Mouse (Mus musculus): Measurements from ENCODE around the gene Rpl7l1. TPM values are rescaled to one million over a fixed set of nuclear protein-coding genes. Genes with fewer than 3 reads are reported as not detected.
"Not testable (repeated sequence)": the region's sequence is repeated elsewhere in the genome, so short reads cannot be mapped to it uniquely, and the experiment has no call there.

Rpl7l1 gene
- polyA plus RNA-seq, 1 experiment from 2014 or later: 145 TPM

- H3K9ac ChIP-seq: no peak overlapping the region
- peaks cover 31% of the 10 kb centered on the region for H3K36me3 ChIP-seq
- no peaks in the 10 kb centered on the region for H3K4me1 ChIP-seq
- no peak overlapping the region for H3K27ac ChIP-seq
- H3K27me3 ChIP-seq (replicated peaks): no peaks in the 10 kb centered on the region
- H3K9me3 ChIP-seq: no peaks in the 10 kb centered on the region
- no peak overlapping the region for H3K4me3 ChIP-seq (replicated peaks)
- H3K4me2 ChIP-seq: no peak overlapping the region
- ATAC-seq (ENCODE audit: insufficient read depth, low FRiP score, low read depth): no peak
- 88% methylated on average over 6 of the region's 6 CpGs for WGBS
Measured at GRCm38 (mm10) chr17:46809131-46809830, 26.8 kb upstream of the Rpl7l1 start.

DNA sequence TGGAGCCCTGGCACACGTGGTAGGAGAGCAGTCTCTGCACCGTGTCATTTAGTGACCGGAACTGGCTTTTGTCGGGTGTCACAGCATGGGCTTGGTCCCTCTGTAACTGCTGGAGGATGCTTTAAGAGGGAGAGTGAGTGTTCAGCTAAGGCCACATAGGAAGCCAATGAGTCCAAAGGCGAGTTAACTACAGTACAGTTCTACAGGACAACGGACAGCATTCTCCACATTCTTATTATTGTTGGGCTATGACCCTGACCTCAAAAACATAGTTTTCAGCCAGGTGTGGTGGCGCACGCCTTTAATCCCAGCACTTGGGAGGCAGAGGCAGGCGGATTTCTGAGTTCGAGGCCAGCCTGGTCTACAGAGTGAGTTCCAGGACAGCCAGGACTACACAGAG lies 25.9 kb upstream of the Rpl7l1 start:
- no peak overlapping the region for H3K4me3 ChIP-seq (replicated peaks)
- peaks cover 31% of the 10 kb centered on the region for H3K36me3 ChIP-seq
- ATAC-seq (ENCODE audit: insufficient read depth, low FRiP score, low read depth): no peak
- H3K27ac ChIP-seq: no peak overlapping the region
- H3K4me1 ChIP-seq: no peaks in the 10 kb centered on the region
- H3K4me2 ChIP-seq: no peak overlapping the region
- no peak overlapping the region for H3K9ac ChIP-seq
- H3K27me3 ChIP-seq (replicated peaks): no peaks in the 10 kb centered on the region
- no peaks in the 10 kb centered on the region for H3K9me3 ChIP-seq
- WGBS: 92% methylated on average over 10 of the region's 10 CpGs

GRCm38 (mm10) chr17:46801761-46802160 lies 19.3 kb upstream of the Rpl7l1 start:
- no peak for ATAC-seq (ENCODE audit: insufficient read depth, low FRiP score, low read depth)
- 83% methylated on average over 6 of the region's 6 CpGs for WGBS
- Histone ChIP-seq H3K9me3 (no peaks in the 10 kb centered on the region), H3K4me3 (replicated peaks) (no peak overlapping the region), H3K4me2 (no peak overlapping the region), H3K27me3 (replicated peaks) (no peaks in the 10 kb centered on the region), H3K4me1 (no peaks in the 10 kb centered on the region), H3K27ac (no peak overlapping the region), H3K36me3 (peaks cover 21% of the 10 kb centered on the region), H3K9ac (no peak overlapping the region)

GRCm38 (mm10) chr17:46799680-46800079 lies 17.2 kb upstream of the Rpl7l1 start:
- Histone ChIP-seq H3K9ac (no peak overlapping the region), H3K4me3 (replicated peaks) (no peak overlapping the region), H3K4me2 (no peak overlapping the region), H3K9me3 (no peaks in the 10 kb centered on the region), H3K27me3 (replicated peaks) (no peaks in the 10 kb centered on the region), H3K4me1 (no peaks in the 10 kb centered on the region), H3K36me3 (peaks cover 14% of the 10 kb centered on the region; the same call in 1 of the 2 replicates), H3K27ac (no peak overlapping the region)
- WGBS: 73% methylated on average over 10 of the region's 10 CpGs
- no peak for ATAC-seq (ENCODE audit: insufficient read depth, low FRiP score, low read depth)

DNA sequence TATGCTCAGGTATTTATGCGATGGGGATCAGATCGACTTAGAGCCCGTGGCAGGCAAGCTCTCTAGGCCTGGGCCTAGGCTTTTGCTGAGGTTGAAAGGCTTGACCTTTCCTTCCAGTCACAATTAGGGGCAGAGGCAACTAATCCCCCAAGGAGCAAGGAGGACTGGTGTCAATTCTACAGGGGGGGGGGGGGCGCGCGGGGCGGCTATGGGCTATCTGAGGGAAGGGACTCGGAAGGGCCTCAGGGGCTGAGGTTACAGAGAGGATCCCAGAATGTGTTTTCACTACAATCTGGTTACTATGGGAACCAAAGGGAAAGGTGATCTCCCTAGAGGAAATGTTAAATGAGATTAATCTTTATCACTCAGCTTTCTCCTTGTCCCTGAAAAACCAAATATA lies 14.9 kb upstream of the Rpl7l1 start:
- no peaks in the 10 kb centered on the region for H3K4me1 ChIP-seq
- no peaks in the 10 kb centered on the region for H3K9me3 ChIP-seq
- H3K9ac ChIP-seq: no peak overlapping the region
- WGBS: 42% methylated on average over 8 of the region's 8 CpGs
- ATAC-seq (ENCODE audit: insufficient read depth, low FRiP score, low read depth): no peak
- no peak overlapping the region for H3K4me2 ChIP-seq
- H3K27me3 ChIP-seq (replicated peaks): no peaks in the 10 kb centered on the region
- H3K36me3 ChIP-seq: peaks cover 14% of the 10 kb centered on the region; the same call in 1 of the 2 replicates
- H3K4me3 ChIP-seq (replicated peaks): no peak overlapping the region
- no peak overlapping the region for H3K27ac ChIP-seq

GRCm38 (mm10) chr17:46796743-46797142 lies 14.3 kb upstream of the Rpl7l1 start:
- Histone ChIP-seq H3K4me3 (replicated peaks) (no peak overlapping the region), H3K9ac (no peak overlapping the region), H3K27me3 (replicated peaks) (no peaks in the 10 kb centered on the region), H3K4me1 (no peaks in the 10 kb centered on the region), H3K36me3 (peaks cover 14% of the 10 kb centered on the region; the same call in 1 of the 2 replicates), H3K27ac (no peak overlapping the region), H3K4me2 (no peak overlapping the region), H3K9me3 (no peaks in the 10 kb centered on the region)
- WGBS: 85% methylated on average over 4 of the region's 4 CpGs
- no peak for ATAC-seq (ENCODE audit: insufficient read depth, low FRiP score, low read depth)

GRCm38 (mm10) chr17:46792963-46793362 lies 10.5 kb upstream of the Rpl7l1 start:
- WGBS: 79% methylated on average over 2 of the region's 2 CpGs
- H3K9ac ChIP-seq: no peak overlapping the region
- H3K4me1 ChIP-seq: no peaks in the 10 kb centered on the region
- H3K4me3 ChIP-seq (replicated peaks): no peak overlapping the region
- H3K27ac ChIP-seq: no peak overlapping the region
- ATAC-seq (ENCODE audit: insufficient read depth, low FRiP score, low read depth): no peak
- no peak overlapping the region for H3K4me2 ChIP-seq
- H3K36me3 ChIP-seq: no peaks in the 10 kb centered on the region
- no peaks in the 10 kb centered on the region for H3K27me3 ChIP-seq (replicated peaks)
- H3K9me3 ChIP-seq: no peaks in the 10 kb centered on the region

DNA sequence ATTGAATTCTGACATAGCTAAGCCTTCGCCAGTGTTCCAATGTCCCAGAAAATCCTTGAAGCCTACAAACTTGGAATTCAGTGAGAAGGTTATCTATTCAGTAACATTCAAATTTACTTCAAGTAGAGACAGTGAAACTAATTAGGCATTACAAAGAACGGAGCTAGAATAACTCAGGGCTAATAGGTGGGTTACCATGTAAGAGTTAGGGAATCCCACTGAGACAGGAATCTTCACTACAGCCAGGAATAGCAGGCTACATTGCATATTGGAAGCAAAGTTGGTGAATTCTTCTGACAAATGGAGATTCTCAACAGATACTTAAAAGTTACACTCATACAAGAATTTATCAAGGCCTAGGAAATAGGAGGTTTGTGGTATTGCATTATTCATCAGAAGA lies 5.5 kb upstream of the Rpl7l1 start:
- H3K4me2 ChIP-seq; H3K27me3 ChIP-seq (replicated peaks); H3K4me1 ChIP-seq; H3K9ac ChIP-seq; H3K4me3 ChIP-seq (replicated peaks); ATAC-seq (ENCODE audit: insufficient read depth, low FRiP score, low read depth); H3K9me3 ChIP-seq; H3K36me3 ChIP-seq; H3K27ac ChIP-seq: not testable (repeated sequence)
- WGBS: 66% methylated on average over 2 of the region's 2 CpGs

- Histone ChIP-seq H3K9ac (no peak overlapping the region), H3K9me3 (no peaks in the 10 kb centered on the region), H3K4me2 (no peak overlapping the region), H3K27me3 (replicated peaks) (no peaks in the 10 kb centered on the region), H3K4me1 (no peaks in the 10 kb centered on the region), H3K27ac (no peak overlapping the region), H3K4me3 (replicated peaks) (no peak overlapping the region), H3K36me3 (no peaks in the 10 kb centered on the region)
- 81% methylated on average over 5 of the region's 5 CpGs for WGBS
- no peak for ATAC-seq (ENCODE audit: insufficient read depth, low FRiP score, low read depth)
Measured at GRCm38 (mm10) chr17:46786952-46787351, 4.5 kb upstream of the Rpl7l1 start.

- 79% methylated on average over 2 of the region's 2 CpGs for WGBS
- peak overlapping the region; percentile 76 for H3K4me3 ChIP-seq (replicated peaks)
- no peaks in the 10 kb centered on the region for H3K9me3 ChIP-seq
- no peaks in the 10 kb centered on the region for H3K4me1 ChIP-seq
- H3K36me3 ChIP-seq: peaks cover 24% of the 10 kb centered on the region
- H3K9ac ChIP-seq: no peak overlapping the region
- H3K27me3 ChIP-seq (replicated peaks): no peaks in the 10 kb centered on the region
- H3K4me2 ChIP-seq: peak overlapping the region; percentile 60; the same call in 1 of the 2 replicates
- H3K27ac ChIP-seq: peak overlapping the region; percentile 85
- ATAC-seq (ENCODE audit: insufficient read depth, low FRiP score, low read depth): no peak
Measured at GRCm38 (mm10) chr17:46783222-46783565, 722 bp upstream of the Rpl7l1 start.

DNA sequence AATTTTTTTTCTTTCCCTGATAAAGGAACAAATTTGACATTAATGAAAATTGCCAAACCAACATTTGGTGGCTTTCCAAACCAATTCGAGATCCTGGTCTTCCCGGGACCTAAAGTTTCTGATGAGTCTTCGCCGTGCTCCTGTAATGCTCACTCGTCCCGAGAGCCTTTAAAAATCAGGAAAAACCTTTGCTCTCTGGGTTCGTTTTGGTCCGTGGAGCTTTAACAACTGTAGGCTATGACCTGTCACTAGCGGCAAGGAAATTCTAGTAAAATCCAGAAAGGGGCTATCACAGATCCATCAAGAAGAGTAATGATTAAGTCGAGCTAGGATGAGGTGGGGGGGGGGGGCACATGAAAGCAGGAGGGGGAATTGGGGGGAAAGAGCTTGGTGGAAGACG lies 596 bp downstream of the Rpl7l1 start:
- H3K4me2 ChIP-seq: peak overlapping the region; percentile 60
- peak overlapping the region; percentile 76 for H3K4me3 ChIP-seq (replicated peaks)
- no peak for ATAC-seq (ENCODE audit: insufficient read depth, low FRiP score, low read depth)
- H3K36me3 ChIP-seq: peaks cover 36% of the 10 kb centered on the region
- H3K4me1 ChIP-seq: no peaks in the 10 kb centered on the region
- 3% methylated on average over 11 of the region's 11 CpGs for WGBS
- peak overlapping the region; percentile 69 for H3K9ac ChIP-seq
- peak overlapping the region; percentile 85 for H3K27ac ChIP-seq
- H3K9me3 ChIP-seq: no peaks in the 10 kb centered on the region
- H3K27me3 ChIP-seq (replicated peaks): no peaks in the 10 kb centered on the region

- Histone ChIP-seq H3K9ac (no peak overlapping the region), H3K4me1 (peaks cover 11% of the 10 kb centered on the region), H3K36me3 (peaks cover 54% of the 10 kb centered on the region), H3K27me3 (replicated peaks) (no peaks in the 10 kb centered on the region), H3K9me3 (no peaks in the 10 kb centered on the region), H3K4me2 (no peak overlapping the region), H3K4me3 (replicated peaks) (no peak overlapping the region), H3K27ac (peak overlapping the region; percentile 36; the same call in 1 of the 2 replicates)
- no peak for ATAC-seq (ENCODE audit: insufficient read depth, low FRiP score, low read depth)
- 58% methylated on average over 3 of the region's 3 CpGs for WGBS
Measured at GRCm38 (mm10) chr17:46776087-46776486, 6.4 kb downstream of the Rpl7l1 start.

DNA sequence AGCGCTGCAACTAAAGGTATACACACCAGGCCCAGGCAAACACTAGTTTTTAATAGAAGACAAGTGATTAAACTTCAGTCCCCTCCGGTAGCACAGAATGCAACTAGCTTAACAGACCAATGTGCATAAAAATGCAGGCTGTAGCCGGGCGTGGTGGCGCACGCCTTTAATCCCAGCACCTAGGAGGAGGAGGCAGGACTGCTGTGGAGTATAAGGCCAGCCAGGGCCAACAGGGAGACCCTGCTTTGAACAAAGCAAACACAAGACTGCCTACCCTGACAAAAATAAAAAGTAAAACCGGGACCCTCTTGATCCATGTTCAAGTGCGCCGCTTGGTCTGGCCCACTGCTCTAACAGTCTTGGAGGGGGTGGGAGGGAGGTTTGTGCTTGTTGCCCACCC lies 7.4 kb downstream of the Rpl7l1 start:
- no peaks in the 10 kb centered on the region for H3K27me3 ChIP-seq (replicated peaks)
- H3K9me3 ChIP-seq: no peaks in the 10 kb centered on the region
- no peak overlapping the region for H3K4me2 ChIP-seq
- H3K9ac ChIP-seq: no peak overlapping the region
- 89% methylated on average over 9 of the region's 9 CpGs for WGBS
- ATAC-seq (ENCODE audit: insufficient read depth, low FRiP score, low read depth): no peak
- peaks cover 11% of the 10 kb centered on the region for H3K4me1 ChIP-seq
- H3K36me3 ChIP-seq: peaks cover 48% of the 10 kb centered on the region
- H3K27ac ChIP-seq: no peak overlapping the region; the same call in 1 of the 2 replicates
- H3K4me3 ChIP-seq (replicated peaks): no peak overlapping the region
